Mouse (Mus musculus): ENCODE data around the gene Shroom3. TPM values are rescaled to one million over a fixed set of nuclear protein-coding genes. Genes with fewer than 3 reads are reported as not detected.
A peak's percentile ranks its signal among the peaks of the same experiment; 100 is the strongest.

The Shroom3 gene
- polyA plus RNA-seq, 1 experiment from 2014 or later, result 6.4 TPM

DNA sequence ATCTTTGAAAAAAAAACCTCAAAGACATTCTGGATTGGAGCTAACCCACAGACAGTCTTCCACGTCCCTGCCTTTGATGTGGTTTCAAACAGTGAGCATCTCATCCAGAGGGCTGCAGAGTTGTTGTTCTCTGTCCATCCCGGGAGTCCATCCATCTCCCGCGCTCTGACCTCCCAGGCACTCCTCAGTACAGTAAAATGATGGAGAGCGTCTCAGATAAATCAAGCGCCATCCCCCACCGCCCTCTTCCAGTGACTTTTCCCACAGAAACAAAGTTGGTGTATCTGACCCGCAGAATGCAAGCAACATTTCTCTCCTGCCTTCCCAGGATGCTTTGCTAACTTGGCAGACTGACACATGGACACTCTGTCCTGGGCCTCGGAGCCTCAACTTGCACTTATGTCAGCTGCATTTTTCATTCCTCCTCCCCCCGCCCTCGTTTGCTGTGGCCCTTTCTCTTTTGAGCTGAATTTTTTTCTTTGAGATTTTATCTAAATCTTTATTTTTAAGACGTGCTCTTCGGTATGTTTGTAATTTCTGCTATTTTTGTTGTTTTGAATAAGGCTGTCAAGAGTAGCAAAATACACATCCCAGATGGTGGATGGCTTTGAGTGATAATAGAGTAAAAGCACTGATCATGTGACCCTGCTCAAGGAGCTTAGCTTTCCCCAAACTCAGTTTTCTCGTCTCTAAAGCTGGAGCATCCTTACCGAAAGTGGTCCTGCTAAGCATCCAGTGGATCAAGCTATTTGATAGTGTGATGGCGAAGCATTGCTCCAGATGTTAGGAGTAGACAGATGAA, 9.2 kb downstream of the Shroom3 start:
- WGBS, result 55% methylated on average over 16 of the region's 16 CpGs
- peak; percentile 62 for ATAC-seq

GRCm38 (mm10) chr5:92693744-92694143, 10.5 kb downstream of the Shroom3 start:
- Histone ChIP-seq H3K36me3 (ENCODE audit: control insufficient read depth, insufficient read depth, low read length) (no peaks in the 10 kb centered on the region), H3K4me3 (ENCODE audit: low read length) (no peak overlapping the region), H3K9ac (ENCODE audit: low read depth, low read length) (no peak overlapping the region), H3K27ac (ENCODE audit: low read length) (no peak overlapping the region), H3K9me3 (ENCODE audit: control insufficient read depth, low read length) (no peaks in the 10 kb centered on the region), H3K27me3 (replicated peaks; ENCODE audit: control insufficient read depth, insufficient read depth, low read length) (no peaks in the 10 kb centered on the region), H3K4me1 (ENCODE audit: control insufficient read depth, insufficient read depth, low read length) (no peaks in the 10 kb centered on the region), H3K4me2 (ENCODE audit: low read depth, low read length) (no peak overlapping the region)
- 86% methylated on average over 3 of the region's 3 CpGs for WGBS
- no peak for ATAC-seq

More for the DNA sequence above, 9.2 kb downstream of the Shroom3 start:
- no peak overlapping the region for H3K4me3 ChIP-seq (ENCODE audit: low read length)
- H3K4me1 ChIP-seq (ENCODE audit: control insufficient read depth, insufficient read depth, low read length), result no peaks in the 10 kb centered on the region
- H3K9ac ChIP-seq (ENCODE audit: low read depth, low read length), result no peak overlapping the region
- H3K27ac ChIP-seq (ENCODE audit: low read length), result peak overlapping the region; percentile 0; the same call in 1 of the 2 replicates
- no peaks in the 10 kb centered on the region for H3K27me3 ChIP-seq (replicated peaks; ENCODE audit: control insufficient read depth, insufficient read depth, low read length)
- no peaks in the 10 kb centered on the region for H3K36me3 ChIP-seq (ENCODE audit: control insufficient read depth, insufficient read depth, low read length)
- H3K9me3 ChIP-seq (ENCODE audit: control insufficient read depth, low read length), result no peaks in the 10 kb centered on the region
- H3K4me2 ChIP-seq (ENCODE audit: low read depth, low read length), result no peak overlapping the region

DNA sequence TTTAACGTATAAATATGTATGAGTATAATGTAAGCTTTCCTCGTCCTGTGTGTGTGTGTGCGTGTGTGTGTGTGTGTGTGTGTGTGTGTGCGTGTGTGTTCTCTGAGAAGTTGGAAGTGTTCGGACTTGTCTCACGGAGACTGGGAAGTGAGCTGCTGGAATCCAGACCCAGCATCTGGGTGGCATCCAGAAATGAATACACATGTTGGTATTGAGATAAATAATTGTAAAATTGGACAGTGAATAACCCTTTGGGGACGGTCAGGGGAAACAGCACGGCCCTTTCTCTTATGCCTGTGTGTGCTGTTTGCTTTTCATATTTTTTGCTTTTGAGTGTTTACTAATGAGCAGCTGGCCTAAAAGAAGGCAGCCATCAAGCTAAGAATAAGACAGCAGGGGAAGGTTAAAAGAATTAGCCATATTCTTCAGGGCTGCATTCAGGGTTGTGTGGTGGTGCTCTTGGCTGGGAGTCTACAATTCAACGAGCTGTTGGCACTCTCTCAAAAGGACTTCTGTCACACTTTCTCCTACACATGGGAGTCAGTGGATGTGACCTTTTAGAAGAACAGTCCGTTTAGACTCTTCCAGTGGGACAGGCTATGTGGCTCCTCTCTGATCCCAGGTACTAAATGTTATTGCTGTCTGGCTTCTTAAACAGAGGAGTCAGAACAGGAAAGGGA, 11.2 kb downstream of the Shroom3 start:
- H3K4me2 ChIP-seq (ENCODE audit: low read depth, low read length), result no peak overlapping the region
- H3K27ac ChIP-seq (ENCODE audit: low read length), result peak overlapping the region; percentile 26; the same call in 1 of the 2 replicates
- no peak for ATAC-seq

DNA sequence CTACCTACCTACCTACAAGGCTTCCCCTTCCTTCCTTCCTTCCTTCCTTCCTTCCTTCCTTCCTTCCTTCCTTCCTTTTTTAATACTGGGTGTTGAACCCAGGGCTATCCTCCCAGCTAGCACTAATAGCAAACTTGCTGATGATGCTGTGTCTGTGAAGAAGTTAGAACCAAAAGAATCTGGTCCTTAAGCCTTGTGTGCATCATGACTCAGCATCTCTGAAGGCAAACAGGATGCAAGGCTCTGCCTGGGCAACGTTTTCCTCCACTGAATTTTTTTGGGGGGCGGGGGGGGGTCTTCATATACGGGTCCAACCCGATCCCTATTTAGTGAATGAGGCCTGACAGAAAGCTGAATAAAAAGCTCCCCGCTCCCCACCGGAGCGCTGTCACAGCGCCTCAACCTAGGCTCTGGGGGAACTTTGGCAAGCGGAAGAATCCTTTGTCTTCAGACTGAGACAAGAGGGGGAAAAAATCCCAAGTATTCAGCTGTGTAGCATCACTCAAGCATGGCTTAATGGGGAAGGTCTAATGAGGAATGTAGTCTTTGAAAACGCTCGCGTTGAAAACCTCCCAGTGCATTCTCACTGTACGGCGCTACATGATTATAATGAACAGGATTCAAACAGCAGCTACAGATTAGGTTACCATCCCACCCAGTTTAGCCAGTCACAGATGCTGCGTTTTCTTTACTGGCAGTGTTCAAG, 15.0 kb downstream of the Shroom3 start:
- Histone ChIP-seq H3K27ac (ENCODE audit: low read length) (no peak overlapping the region), H3K36me3 (ENCODE audit: control insufficient read depth, insufficient read depth, low read length) (no peaks in the 10 kb centered on the region), H3K4me3 (ENCODE audit: low read length) (0 out of 2 replicates have a peak overlapping the region, but pooled peaks have one; percentile 2), H3K4me2 (ENCODE audit: low read depth, low read length) (peak overlapping the region; percentile 15), H3K9ac (ENCODE audit: low read depth, low read length) (no peak overlapping the region), H3K27me3 (replicated peaks; ENCODE audit: control insufficient read depth, insufficient read depth, low read length) (no peaks in the 10 kb centered on the region), H3K9me3 (ENCODE audit: control insufficient read depth, low read length) (no peaks in the 10 kb centered on the region), H3K4me1 (ENCODE audit: control insufficient read depth, insufficient read depth, low read length) (0 out of 2 replicates have a peak, but pooled peaks cover 3% of the 10 kb centered on the region)
- peak; percentile 44; the same call in 1 of the 2 replicates for ATAC-seq
- WGBS, result 8% methylated on average over 15 of the region's 15 CpGs

More for the DNA sequence above, 11.2 kb downstream of the Shroom3 start:
- no peaks in the 10 kb centered on the region for H3K9me3 ChIP-seq (ENCODE audit: control insufficient read depth, low read length)
- no peak overlapping the region for H3K9ac ChIP-seq (ENCODE audit: low read depth, low read length)
- H3K4me1 ChIP-seq (ENCODE audit: control insufficient read depth, insufficient read depth, low read length), result 0 out of 2 replicates have a peak, but pooled peaks cover 3% of the 10 kb centered on the region
- H3K4me3 ChIP-seq (ENCODE audit: low read length), result no peak overlapping the region
- no peaks in the 10 kb centered on the region for H3K36me3 ChIP-seq (ENCODE audit: control insufficient read depth, insufficient read depth, low read length)
- 53% methylated on average over 10 of the region's 10 CpGs for WGBS
- H3K27me3 ChIP-seq (replicated peaks; ENCODE audit: control insufficient read depth, insufficient read depth, low read length), result no peaks in the 10 kb centered on the region

- no peaks in the 10 kb centered on the region for H3K27me3 ChIP-seq (replicated peaks; ENCODE audit: control insufficient read depth, insufficient read depth, low read length)
- 0 out of 2 replicates have a peak, but pooled peaks cover 3% of the 10 kb centered on the region for H3K4me1 ChIP-seq (ENCODE audit: control insufficient read depth, insufficient read depth, low read length)
- 0 out of 2 replicates have a peak, but pooled peaks have one; percentile 13 for ATAC-seq
- H3K4me2 ChIP-seq (ENCODE audit: low read depth, low read length), result peak overlapping the region; percentile 15; the same call in 1 of the 2 replicates
- H3K27ac ChIP-seq (ENCODE audit: low read length), result no peak overlapping the region
- H3K9me3 ChIP-seq (ENCODE audit: control insufficient read depth, low read length), result no peaks in the 10 kb centered on the region
- no peaks in the 10 kb centered on the region for H3K36me3 ChIP-seq (ENCODE audit: control insufficient read depth, insufficient read depth, low read length)
- 0 out of 2 replicates have a peak overlapping the region, but pooled peaks have one; percentile 2 for H3K4me3 ChIP-seq (ENCODE audit: low read length)
- WGBS, result 27% methylated on average over 17 of the region's 17 CpGs
- H3K9ac ChIP-seq (ENCODE audit: low read depth, low read length), result no peak overlapping the region
Observed at GRCm38 (mm10) chr5:92698837-92699529, 15.7 kb downstream of the Shroom3 start.

GRCm38 (mm10) chr5:92701750-92702149, 18.5 kb downstream of the Shroom3 start:
- no peak overlapping the region for H3K27ac ChIP-seq (ENCODE audit: low read length)
- no peaks in the 10 kb centered on the region for H3K27me3 ChIP-seq (replicated peaks; ENCODE audit: control insufficient read depth, insufficient read depth, low read length)
- no peak for ATAC-seq
- H3K36me3 ChIP-seq (ENCODE audit: control insufficient read depth, insufficient read depth, low read length), result no peaks in the 10 kb centered on the region
- 0 out of 2 replicates have a peak, but pooled peaks cover 3% of the 10 kb centered on the region for H3K4me1 ChIP-seq (ENCODE audit: control insufficient read depth, insufficient read depth, low read length)
- 52% methylated on average over 11 of the region's 11 CpGs for WGBS
- no peaks in the 10 kb centered on the region for H3K9me3 ChIP-seq (ENCODE audit: control insufficient read depth, low read length)
- no peak overlapping the region for H3K4me3 ChIP-seq (ENCODE audit: low read length)
- H3K4me2 ChIP-seq (ENCODE audit: low read depth, low read length), result no peak overlapping the region
- H3K9ac ChIP-seq (ENCODE audit: low read depth, low read length), result no peak overlapping the region

DNA sequence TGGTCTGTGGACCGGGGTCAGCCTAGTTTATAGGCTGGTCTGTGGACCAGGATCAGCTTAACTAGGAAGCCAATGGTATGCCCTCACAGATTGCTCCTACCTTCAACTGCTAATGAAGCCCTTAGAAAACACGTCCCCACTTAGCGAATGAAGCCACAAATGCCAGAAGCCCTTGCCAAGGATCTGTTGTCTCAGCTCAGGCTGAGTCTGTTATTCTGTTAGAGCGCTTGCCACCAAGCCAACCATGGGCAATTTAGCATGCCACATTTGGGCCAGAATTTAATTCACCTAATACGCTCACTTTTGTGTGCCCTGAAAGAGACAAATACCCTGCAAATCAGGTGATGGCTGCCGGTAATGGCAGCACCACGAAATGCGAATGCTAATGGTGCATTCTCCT, 20.4 kb downstream of the Shroom3 start:
- Histone ChIP-seq H3K4me1 (ENCODE audit: control insufficient read depth, insufficient read depth, low read length) (0 out of 2 replicates have a peak, but pooled peaks cover 3% of the 10 kb centered on the region), H3K27ac (ENCODE audit: low read length) (no peak overlapping the region), H3K4me2 (ENCODE audit: low read depth, low read length) (no peak overlapping the region), H3K27me3 (replicated peaks; ENCODE audit: control insufficient read depth, insufficient read depth, low read length) (no peaks in the 10 kb centered on the region), H3K4me3 (ENCODE audit: low read length) (no peak overlapping the region), H3K36me3 (ENCODE audit: control insufficient read depth, insufficient read depth, low read length) (no peaks in the 10 kb centered on the region), H3K9me3 (ENCODE audit: control insufficient read depth, low read length) (no peaks in the 10 kb centered on the region), H3K9ac (ENCODE audit: low read depth, low read length) (no peak overlapping the region)
- ATAC-seq, result no peak
- 86% methylated on average over 8 of the region's 8 CpGs for whole genome bisulfite sequencing

- Histone ChIP-seq H3K9ac (ENCODE audit: low read depth, low read length) (no peak overlapping the region), H3K27me3 (replicated peaks; ENCODE audit: control insufficient read depth, insufficient read depth, low read length) (no peaks in the 10 kb centered on the region), H3K4me3 (ENCODE audit: low read length) (no peak overlapping the region), H3K4me1 (ENCODE audit: control insufficient read depth, insufficient read depth, low read length) (no peaks in the 10 kb centered on the region), H3K9me3 (ENCODE audit: control insufficient read depth, low read length) (no peaks in the 10 kb centered on the region), H3K27ac (ENCODE audit: low read length) (peak overlapping the region; percentile 43), H3K36me3 (ENCODE audit: control insufficient read depth, insufficient read depth, low read length) (no peaks in the 10 kb centered on the region), H3K4me2 (ENCODE audit: low read depth, low read length) (no peak overlapping the region)
- WGBS, result 55% methylated on average over 7 of the region's 7 CpGs
- peak; percentile 48; the same call in 1 of the 2 replicates for ATAC-seq
Observed at GRCm38 (mm10) chr5:92707921-92708491, 24.8 kb downstream of the Shroom3 start.

Data from intestine, embryonic 16.5 days (tissue).